Mouse (Mus musculus) induced T-regulatory cell, adult 2 months (primary cell): ENCODE results near the gene Gm4788.
"Not testable (repeated sequence)": the region's sequence is repeated elsewhere in the genome, so short reads cannot be mapped to it uniquely, and the experiment has no call there.

ENCODE experiments used
- DNase-seq: peaks from one replicate; pipeline ENCODE4 v3.0.0-alpha.2; 2012; ENCODE audit warnings: low read depth

The Gm4788 gene

GRCm38 (mm10) chr1:139781143-139781542 is at the start of gene Gm4788:
Gene Gm4788 (minus strand): TSS chr1:139781243.
- no peak for DNase-seq

DNA sequence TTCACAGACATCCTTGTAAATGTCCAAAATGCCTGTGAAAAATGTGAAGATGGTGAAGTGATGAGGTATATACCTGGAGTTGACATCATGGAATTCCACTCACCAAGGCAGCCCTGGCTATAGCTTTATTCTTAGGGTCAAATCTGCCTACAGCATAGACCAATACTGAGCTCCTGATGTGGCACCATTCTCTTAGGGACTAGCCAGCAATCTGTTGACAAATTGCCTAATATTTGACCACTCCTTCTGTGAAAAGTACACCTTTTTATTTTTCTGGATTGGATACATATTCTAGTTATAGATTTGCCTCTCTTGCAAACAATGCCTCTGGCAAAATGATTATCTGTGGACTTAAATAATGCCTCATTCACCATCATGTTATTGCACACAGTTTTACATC is 27.6 kb upstream of the Gm4788 start:
- DNase-seq, result no peak

DNA sequence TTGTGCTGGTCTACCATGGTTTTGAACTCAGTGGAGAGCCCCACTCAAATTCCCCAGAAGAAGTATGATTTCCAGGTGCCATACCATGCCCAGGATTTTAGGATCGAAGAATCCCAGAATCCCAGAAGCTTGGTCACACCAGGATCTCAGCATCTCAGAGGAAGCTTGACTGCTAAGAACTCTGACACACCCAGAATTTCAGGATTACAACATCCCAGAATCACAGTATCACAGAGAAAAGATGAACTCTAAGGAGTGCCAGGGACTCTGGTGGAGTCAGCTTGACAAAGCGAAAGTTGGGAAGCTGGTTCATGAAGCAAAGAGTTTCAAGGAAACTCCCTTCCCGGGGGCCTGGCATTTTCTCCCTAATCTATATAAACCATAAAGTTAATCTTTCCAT is 11.1 kb downstream of the Gm4788 start:
- DNase-seq, result not testable (repeated sequence)

GRCm38 (mm10) chr1:139716681-139717080 is 64.4 kb downstream of the Gm4788 start:
- DNase-seq, result not testable (repeated sequence)

- DNase-seq, result not testable (repeated sequence)
Observed at GRCm38 (mm10) chr1:139716249-139716648, 64.8 kb downstream of the Gm4788 start.

DNA sequence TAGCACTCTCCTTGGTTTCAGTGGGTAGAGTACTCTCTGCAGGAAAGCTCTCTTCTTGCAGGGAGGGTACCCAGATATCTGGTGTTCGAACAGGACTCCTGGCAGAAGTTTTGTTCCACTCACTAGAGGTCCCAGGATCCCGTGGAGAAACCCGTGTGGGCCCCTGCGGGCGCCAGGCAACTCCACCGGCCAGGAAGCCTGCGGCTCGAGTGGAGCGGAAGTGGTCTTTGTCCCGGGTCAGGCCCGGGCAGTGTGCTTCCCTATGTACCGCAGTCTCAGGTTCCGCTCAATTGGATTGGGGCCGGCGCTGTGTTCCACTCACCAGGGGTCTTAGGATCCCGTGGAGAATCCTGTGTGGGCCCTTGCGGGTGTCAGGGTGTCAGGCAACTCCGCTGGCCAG is 131.1 kb downstream of the Gm4788 start:
- not testable (repeated sequence) for DNase-seq
